Mouse (Mus musculus) kidney, embryonic 14.5 days (tissue): ENCODE results near the gene Mzt1. TPM values are rescaled to one million over a fixed set of nuclear protein-coding genes. Genes with fewer than 3 reads are reported as not detected.
"Not testable (repeated sequence)": the region's sequence is repeated elsewhere in the genome, so short reads cannot be mapped to it uniquely, and the experiment has no call there.

ENCODE experiments used
- ATAC-seq: fragments of 200-750 bp; cut with Nextera tagmentation; 2 replicates; pipeline ENCODE4 v1.8.0; 2017; ENCODE audit warnings: moderate number of reproducible peaks, mild to moderate bottlenecking, moderate TSS enrichment, moderate library complexity; ENCODE audit not compliant: low FRiP score, low TSS enrichment
- H3K27ac ChIP-seq: fragments of 300-500 bp; sonication (generic); 2 replicates; pipeline ENCODE4 v1.5.1; 2014; ENCODE audit warnings: low read depth, mild to moderate bottlenecking, low read length, moderate library complexity, mixed read lengths
- H3K27me3 ChIP-seq: fragments of 300-500 bp; sonication (generic); 2 replicates; pipeline ENCODE4 v1.6.1; 2014; ENCODE audit warnings: mild to moderate bottlenecking, low read length; ENCODE audit not compliant: control insufficient read depth, insufficient read depth
- H3K36me3 ChIP-seq: fragments of 300-500 bp; sonication (generic); 2 replicates; pipeline ENCODE4 v1.6.1; 2014; ENCODE audit warnings: low read length, mixed read lengths; ENCODE audit not compliant: control insufficient read depth, insufficient read depth
- H3K4me1 ChIP-seq: fragments of 300-500 bp; sonication (generic); 2 replicates; pipeline ENCODE4 v1.6.1; 2014; ENCODE audit warnings: low read length, mixed read lengths; ENCODE audit not compliant: control insufficient read depth, insufficient read depth
- H3K4me2 ChIP-seq: fragments of 300-500 bp; sonication (generic); replicated peaks from 2 replicates; pipeline ENCODE4 v1.6.1; 2014; ENCODE audit warnings: low read depth, mild to moderate bottlenecking, low read length
- H3K4me3 ChIP-seq: fragments of 300-500 bp; sonication (generic); 2 replicates; pipeline ENCODE4 v1.5.1; 2014; ENCODE audit warnings: mild to moderate bottlenecking, low read length
- H3K9ac ChIP-seq: fragments of 300-500 bp; sonication (generic); 2 replicates; pipeline ENCODE4 v1.6.1; 2014; ENCODE audit warnings: low read depth, mild to moderate bottlenecking, low read length, moderate library complexity
- H3K9me3 ChIP-seq: fragments of 300-500 bp; sonication (generic); 2 replicates; pipeline ENCODE4 v1.6.1; 2016; ENCODE audit warnings: low read length; ENCODE audit not compliant: control insufficient read depth
- WGBS: fragments of 180-500 bp; shearing (Covaris S2); extraction: QIAGEN DNeasy Blood & Tissue Kit; methylation state at CpG from one replicate; pipeline ENCODE4 v1.1.7; 2014; 5-methylcytosine and 5-hydroxymethylcytosine counted together
- polyA plus RNA-seq: library from polyadenylated mRNA; unstranded; fragments of >200 nt; fragmentation: Nextera tagmentation; extraction: Ambion mirVana; gene quantifications from 2 replicates; pipeline ENCODE4 v1.2.1, GENCODE M21; 2014

Mzt1 gene
- polyA plus RNA-seq, 1 experiment from 2014 or later: 86.2 TPM

DNA sequence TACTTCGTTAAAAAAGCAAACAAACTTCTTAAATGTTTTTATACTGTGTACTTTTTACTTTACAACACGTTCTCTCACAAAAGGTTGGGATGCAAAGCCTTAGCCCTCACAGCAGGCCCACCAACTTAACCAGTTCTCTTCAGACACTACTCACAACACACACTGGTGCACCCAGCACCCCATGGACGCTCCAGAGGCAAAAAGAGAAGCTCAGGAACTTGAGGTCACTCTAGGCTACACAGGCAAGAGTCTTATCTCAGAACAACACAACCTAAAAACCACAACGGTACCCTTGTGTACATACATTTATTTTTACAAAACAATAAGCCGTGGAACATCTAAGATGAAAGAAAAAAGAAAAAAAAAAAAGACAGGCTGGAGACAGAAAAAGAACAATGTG is 1.2 kb downstream of the Mzt1 start:
- Histone ChIP-seq H3K4me1 (peaks cover 26% of the 10 kb centered on the region), H3K9ac (peak overlapping the region; percentile 97; the same call in 1 of the 2 replicates), H3K4me3 (peak overlapping the region; percentile 99), H3K27me3 (no peaks in the 10 kb centered on the region), H3K27ac (no peak overlapping the region), H3K36me3 (peaks cover under 1% of the 10 kb centered on the region; the same call in 1 of the 2 replicates), H3K9me3 (no peaks in the 10 kb centered on the region), H3K4me2 (peak overlapping the region; percentile 70)
- no peak for ATAC-seq
- WGBS: 9% methylated on average over 5 of the region's 5 CpGs

DNA sequence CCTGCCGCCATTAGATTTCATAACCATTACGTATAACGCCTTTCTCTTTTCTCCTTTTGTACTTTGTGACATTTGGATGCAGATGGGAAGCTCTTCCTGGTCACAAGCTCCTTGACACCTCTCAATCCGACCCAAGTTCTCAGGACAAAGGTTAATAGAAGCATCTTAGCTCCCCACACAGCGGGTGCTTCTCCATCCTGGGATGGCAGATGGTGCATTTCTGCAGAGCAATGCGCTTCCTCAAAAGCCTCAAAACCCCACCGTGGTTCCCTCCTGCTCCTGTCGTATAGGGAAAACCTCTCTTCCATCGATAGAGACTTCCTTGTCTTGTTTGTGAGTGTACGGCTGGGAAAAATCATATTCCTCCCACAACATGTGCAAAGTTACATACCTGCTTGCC is 1.8 kb downstream of the Mzt1 start:
- Histone ChIP-seq H3K4me2 (peak overlapping the region; percentile 70), H3K9ac (peak overlapping the region; percentile 97; the same call in 1 of the 2 replicates), H3K9me3 (no peaks in the 10 kb centered on the region), H3K27ac (no peak overlapping the region), H3K27me3 (no peaks in the 10 kb centered on the region), H3K4me1 (peaks cover 26% of the 10 kb centered on the region), H3K4me3 (peak overlapping the region; percentile 99), H3K36me3 (peaks cover 1% of the 10 kb centered on the region)
- ATAC-seq: no peak
- WGBS: 39% methylated on average over 10 of the region's 10 CpGs

DNA sequence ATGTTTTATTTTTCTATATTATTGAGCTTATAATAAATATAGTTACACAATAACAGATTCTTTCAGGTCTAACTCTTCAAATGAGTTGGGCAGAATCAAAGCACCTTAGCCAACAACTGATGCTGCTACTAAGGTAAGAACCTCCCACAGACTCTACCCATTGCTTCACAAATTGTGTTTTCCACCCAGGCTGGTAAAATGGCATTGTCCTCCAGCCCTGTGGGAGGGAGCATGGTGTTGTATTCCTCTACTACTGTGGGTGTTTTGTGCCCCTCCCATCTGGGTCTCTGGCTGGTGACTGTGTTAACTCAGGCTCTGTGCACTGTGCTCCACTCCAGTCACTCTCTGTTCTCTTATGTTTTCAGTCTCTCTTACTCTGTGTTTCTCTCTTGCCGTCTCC is 2.4 kb downstream of the Mzt1 start:
- no peak for ATAC-seq
- no peak overlapping the region; the same call in 1 of the 2 replicates for H3K9ac ChIP-seq
- peak overlapping the region; percentile 99; the same call in 1 of the 2 replicates for H3K4me3 ChIP-seq
- H3K4me2 ChIP-seq: peak overlapping the region; percentile 70
- H3K27ac ChIP-seq: no peak overlapping the region
- H3K27me3 ChIP-seq: no peaks in the 10 kb centered on the region
- peaks cover 26% of the 10 kb centered on the region for H3K4me1 ChIP-seq
- H3K9me3 ChIP-seq: no peaks in the 10 kb centered on the region
- peaks cover 7% of the 10 kb centered on the region for H3K36me3 ChIP-seq
- WGBS: 30% methylated on average over 1 of the region's 1 CpGs

DNA sequence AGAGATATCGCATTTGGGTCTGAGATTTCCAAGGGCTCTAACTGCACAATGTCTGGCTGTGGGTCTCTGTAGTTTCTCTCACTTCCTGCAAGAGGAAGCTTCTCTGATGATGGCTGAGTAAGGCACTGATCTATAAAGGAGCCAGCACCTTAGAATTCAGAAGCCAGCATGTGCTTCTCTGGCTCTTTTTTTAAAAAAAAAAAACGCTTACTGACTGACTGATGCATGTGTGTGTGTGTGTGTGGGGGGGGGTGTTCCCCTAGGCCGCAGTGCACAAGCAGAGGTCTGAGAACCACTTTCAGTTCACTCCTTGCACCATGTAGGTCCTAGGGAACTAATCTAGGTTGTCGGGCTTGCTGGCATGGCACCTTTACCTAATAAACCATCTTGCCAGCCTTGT is 4.5 kb downstream of the Mzt1 start:
- Histone ChIP-seq H3K4me3 (no peak overlapping the region), H3K36me3 (peaks cover 20% of the 10 kb centered on the region), H3K9ac (no peak overlapping the region), H3K4me1 (peaks cover 20% of the 10 kb centered on the region), H3K27me3 (no peaks in the 10 kb centered on the region), H3K27ac (no peak overlapping the region), H3K4me2 (no peak overlapping the region), H3K9me3 (no peaks in the 10 kb centered on the region)
- WGBS: 69% methylated on average over 4 of the region's 4 CpGs
- no peak for ATAC-seq

DNA sequence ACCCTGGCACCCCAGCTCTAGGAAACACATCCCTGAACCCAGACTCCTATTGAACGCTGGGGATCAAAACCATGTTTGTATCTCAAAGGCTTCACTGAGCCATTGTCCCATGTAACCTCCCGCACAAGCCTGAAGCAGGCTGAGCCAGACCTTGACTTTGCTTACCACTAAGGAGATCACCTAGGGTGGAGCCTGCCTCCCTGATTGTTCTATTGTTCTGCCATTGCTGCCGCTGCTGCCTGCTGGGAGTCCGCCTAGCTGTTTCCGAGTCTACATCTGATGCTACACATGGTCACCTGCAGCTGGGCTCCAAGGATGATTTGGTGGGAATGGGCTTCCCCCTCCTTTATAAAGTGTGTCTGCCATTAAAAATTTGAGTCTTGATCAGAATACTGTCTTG is 6.6 kb downstream of the Mzt1 start:
- WGBS: 83% methylated on average over 5 of the region's 5 CpGs
- not testable (repeated sequence) for H3K4me3 ChIP-seq, H3K4me2 ChIP-seq, H3K9ac ChIP-seq, H3K9me3 ChIP-seq, H3K27ac ChIP-seq, ATAC-seq, H3K27me3 ChIP-seq
- peaks cover 26% of the 10 kb centered on the region for H3K36me3 ChIP-seq
- H3K4me1 ChIP-seq: peaks cover 15% of the 10 kb centered on the region

DNA sequence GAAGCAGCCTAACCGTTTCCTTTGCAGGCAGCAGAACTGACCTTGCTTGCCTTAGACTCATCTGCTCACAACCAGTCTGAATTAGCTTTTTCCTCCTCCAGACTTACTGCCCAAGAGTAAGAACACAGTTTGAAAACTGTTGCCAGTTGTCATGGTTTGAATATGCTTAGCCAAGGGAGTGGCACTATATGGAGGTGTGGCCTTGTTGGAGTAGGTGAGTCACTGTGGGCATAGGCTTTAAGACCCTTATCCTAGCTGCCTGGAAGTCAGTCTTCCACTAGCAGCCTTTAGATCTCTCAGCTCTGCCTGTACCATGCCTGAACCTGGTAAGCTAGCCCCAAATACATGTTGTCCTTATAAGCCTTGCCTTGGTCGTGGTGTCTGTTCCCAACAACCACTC is 8.2 kb downstream of the Mzt1 start:
- 0 out of 2 replicates have a peak, but pooled peaks cover 6% of the 10 kb centered on the region for H3K4me1 ChIP-seq
- H3K4me3 ChIP-seq: no peak overlapping the region
- H3K4me2 ChIP-seq: no peak overlapping the region
- WGBS: 87% methylated on average over 2 of the region's 2 CpGs
- H3K27ac ChIP-seq: no peak overlapping the region
- peaks cover 38% of the 10 kb centered on the region for H3K36me3 ChIP-seq
- no peaks in the 10 kb centered on the region for H3K27me3 ChIP-seq
- H3K9ac ChIP-seq: no peak overlapping the region
- ATAC-seq: no peak
- H3K9me3 ChIP-seq: no peaks in the 10 kb centered on the region

DNA sequence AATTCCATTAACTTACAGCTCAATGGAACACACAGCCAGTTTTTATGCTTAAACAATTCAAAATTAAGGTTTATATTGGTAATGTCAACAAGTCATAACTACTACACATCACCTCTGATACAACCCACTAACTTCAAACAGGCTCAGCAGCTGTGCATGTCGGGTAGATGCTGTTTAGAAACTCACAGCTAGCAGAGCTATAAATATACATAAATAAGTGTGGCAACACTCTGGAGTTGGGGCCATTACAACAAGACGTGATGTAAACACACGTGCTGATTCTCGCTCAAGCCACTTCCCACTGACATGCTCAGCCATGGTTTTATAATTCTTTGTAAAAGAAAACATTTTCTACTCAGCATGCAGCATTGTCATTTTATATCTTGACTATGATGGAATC is 9.9 kb downstream of the Mzt1 start:
- no peaks in the 10 kb centered on the region for H3K27me3 ChIP-seq
- H3K9ac ChIP-seq: no peak overlapping the region
- H3K4me1 ChIP-seq: no peaks in the 10 kb centered on the region
- 84% methylated on average over 4 of the region's 4 CpGs for WGBS
- H3K27ac ChIP-seq: no peak overlapping the region
- H3K36me3 ChIP-seq: peaks cover 38% of the 10 kb centered on the region
- H3K4me3 ChIP-seq: no peak overlapping the region
- no peak for ATAC-seq
- H3K4me2 ChIP-seq: no peak overlapping the region
- no peaks in the 10 kb centered on the region for H3K9me3 ChIP-seq

DNA sequence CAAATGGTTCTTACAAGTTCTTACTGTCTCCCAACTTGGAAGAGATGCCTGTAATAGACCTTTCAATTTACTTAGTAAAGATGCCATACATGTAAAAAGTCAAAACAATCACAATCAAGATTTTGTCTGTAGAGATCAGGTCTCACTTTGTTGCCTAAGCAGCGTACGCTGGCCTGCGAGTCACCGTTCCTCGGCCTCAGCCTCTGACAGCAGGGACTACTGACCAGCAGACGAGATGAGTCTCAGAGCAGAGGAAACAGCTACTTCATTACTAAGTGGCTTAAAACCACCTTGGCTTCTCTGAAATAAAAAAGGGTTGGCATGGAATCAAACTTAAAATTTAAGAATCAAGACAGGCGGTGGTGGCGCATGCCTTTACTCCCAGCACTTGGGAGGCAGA is 11.1 kb downstream of the Mzt1 start:
- 90% methylated on average over 8 of the region's 8 CpGs for WGBS
- not testable (repeated sequence) for H3K9ac ChIP-seq, H3K4me1 ChIP-seq, H3K27ac ChIP-seq, H3K4me2 ChIP-seq, ATAC-seq, H3K27me3 ChIP-seq, H3K4me3 ChIP-seq, H3K9me3 ChIP-seq
- peaks cover 38% of the 10 kb centered on the region for H3K36me3 ChIP-seq

DNA sequence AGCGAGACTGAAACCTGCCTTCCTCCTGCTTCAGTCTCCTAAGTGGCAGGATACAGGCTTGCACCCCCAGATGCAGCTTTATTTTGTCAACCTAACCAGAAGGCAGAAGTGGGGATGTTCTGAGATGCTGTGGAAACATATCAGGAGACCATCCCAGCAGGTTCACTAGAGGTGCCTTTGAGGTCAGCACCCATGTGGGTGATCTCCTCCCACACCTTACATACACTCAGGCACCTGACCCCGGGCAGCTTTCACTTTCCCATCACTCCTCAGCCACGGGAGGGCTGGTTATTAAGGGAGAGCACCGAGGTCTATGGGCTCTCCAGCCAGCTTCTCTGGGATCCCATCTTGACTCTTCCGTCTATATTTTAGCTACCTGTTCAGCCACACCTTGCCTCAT is 13.3 kb downstream of the Mzt1 start:
- Histone ChIP-seq H3K9me3 (no peaks in the 10 kb centered on the region), H3K4me1 (no peaks in the 10 kb centered on the region), H3K36me3 (peaks cover 22% of the 10 kb centered on the region), H3K4me3 (no peak overlapping the region), H3K4me2 (no peak overlapping the region), H3K9ac (no peak overlapping the region), H3K27me3 (no peaks in the 10 kb centered on the region), H3K27ac (no peak overlapping the region)
- no peak for ATAC-seq
- 82% methylated on average over 5 of the region's 5 CpGs for WGBS
